Mouse (Mus musculus) limb, embryonic 11.5 days (tissue): ENCODE measurements around the gene Hunk. TPM values are rescaled to one million over a fixed set of nuclear protein-coding genes. Genes with fewer than 3 reads are reported as not detected.

ENCODE experiments used
- ATAC-seq: fragments of 200-750 bp; cut with Nextera tagmentation; 2 replicates; pipeline ENCODE4 v1.8.0; 2017; ENCODE audit warnings: low read depth; ENCODE audit not compliant: insufficient number of reproducible peaks, low FRiP score, low TSS enrichment
- DNase-seq: peaks from one replicate; pipeline ENCODE4 v3.0.0-alpha.2; 2015; ENCODE audit warnings: low spot score
- H3K27ac ChIP-seq: fragments of 300-500 bp; sonication (generic); replicated peaks from 2 replicates; pipeline ENCODE4 v1.5.1; 2014; ENCODE audit warnings: low read depth, mild to moderate bottlenecking, low read length
- H3K27me3 ChIP-seq: fragments of 300-500 bp; sonication (generic); 2 replicates; pipeline ENCODE4 v1.6.1; 2014; ENCODE audit warnings: mild to moderate bottlenecking, low read length, mixed read lengths; ENCODE audit not compliant: control insufficient read depth, insufficient read depth
- H3K36me3 ChIP-seq: fragments of 300-500 bp; sonication (generic); 2 replicates; pipeline ENCODE4 v1.6.1; 2014; ENCODE audit warnings: mild to moderate bottlenecking, low read length, moderate library complexity, mixed read lengths; ENCODE audit not compliant: control insufficient read depth, insufficient read depth
- H3K4me1 ChIP-seq: fragments of 300-500 bp; sonication (generic); 2 replicates; pipeline ENCODE4 v1.6.1; 2014; ENCODE audit warnings: low read length, mixed read lengths; ENCODE audit not compliant: control insufficient read depth, insufficient read depth
- H3K4me2 ChIP-seq: fragments of 300-500 bp; sonication (generic); 2 replicates; pipeline ENCODE4 v1.6.1; 2014; ENCODE audit warnings: low read depth, mild to moderate bottlenecking, moderate library complexity; ENCODE audit not compliant: severe bottlenecking
- H3K4me3 ChIP-seq: fragments of 300-500 bp; sonication (generic); 2 replicates; pipeline ENCODE4 v1.5.1; 2014; ENCODE audit warnings: low read depth, low read length
- H3K9ac ChIP-seq: fragments of 300-500 bp; sonication (generic); 2 replicates; pipeline ENCODE4 v1.6.1; 2014; ENCODE audit warnings: mild to moderate bottlenecking, low read length
- H3K9me3 ChIP-seq: fragments of 300-500 bp; sonication (generic); 2 replicates; pipeline ENCODE4 v1.6.1; 2016; ENCODE audit warnings: low read length; ENCODE audit not compliant: control insufficient read depth
- WGBS: fragments of 180-500 bp; shearing (Covaris S2); extraction: QIAGEN DNeasy Blood & Tissue Kit; methylation state at CpG from one replicate; pipeline ENCODE4 v1.1.7; 2014; 5-methylcytosine and 5-hydroxymethylcytosine counted together
- polyA plus RNA-seq: library from polyadenylated mRNA; unstranded; fragments of >200 nt; fragmentation: Nextera tagmentation; extraction: Ambion mirVana; gene quantifications from 2 replicates; pipeline ENCODE4 v1.2.1, GENCODE M21; 2014

Hunk gene
- polyA plus RNA-seq, 1 experiment from 2014 or later = 19.0 TPM

DNA sequence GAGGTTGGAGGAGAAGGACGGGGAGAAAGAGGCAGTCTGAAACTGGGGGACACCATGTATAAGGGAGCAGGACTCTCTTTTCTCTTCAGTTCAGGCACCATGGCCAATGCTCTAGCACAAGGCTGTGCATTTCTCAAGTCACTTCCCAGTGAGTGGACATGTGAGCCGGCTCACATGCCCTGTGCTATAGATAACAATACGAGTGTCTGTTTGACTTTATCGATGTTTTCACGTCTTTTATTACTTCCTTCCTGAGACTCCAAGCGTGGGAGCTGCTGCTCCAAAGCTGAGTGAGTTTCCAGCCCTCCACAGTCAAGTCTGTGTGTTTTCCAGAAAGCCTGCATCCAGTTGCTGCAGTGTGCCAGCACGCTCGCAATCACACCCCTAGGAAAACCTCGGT, 158.4 kb downstream of the Hunk start:
- Histone ChIP-seq H3K4me2 (no peak overlapping the region), H3K4me3 (no peak overlapping the region), H3K27me3 (no peaks in the 10 kb centered on the region), H3K9ac (no peak overlapping the region), H3K4me1 (peaks cover 14% of the 10 kb centered on the region), H3K27ac (no peak overlapping the region; the same call in 1 of the 2 replicates), H3K9me3 (no peaks in the 10 kb centered on the region), H3K36me3 (no peaks in the 10 kb centered on the region)
- DNase-seq (no peak), ATAC-seq (no peak)
- 34% methylated on average over 9 of the region's 9 CpGs for WGBS

DNA sequence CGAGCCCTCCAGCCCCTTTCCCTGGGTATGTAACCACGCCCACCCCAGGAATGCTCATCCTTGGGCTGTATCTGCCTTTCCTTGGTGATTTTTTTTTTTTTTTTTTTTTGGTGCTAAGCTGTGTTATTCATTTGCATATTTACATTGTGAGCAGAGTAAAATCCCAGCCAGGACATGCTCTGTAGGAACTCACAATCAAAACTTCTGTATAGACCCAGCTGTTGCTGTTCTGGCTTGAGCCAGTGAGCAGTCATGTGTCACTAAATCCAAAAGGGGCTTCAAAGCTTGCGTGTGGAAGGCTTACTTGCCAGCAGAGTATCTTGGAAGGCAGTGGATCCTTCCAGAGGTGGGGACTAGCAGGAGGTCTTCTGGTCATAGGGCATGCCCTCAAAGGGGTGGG, 159.7 kb downstream of the Hunk start:
- DNase-seq = no peak
- no peak overlapping the region for H3K9ac ChIP-seq
- 59% methylated on average over 3 of the region's 3 CpGs for whole genome bisulfite sequencing
- H3K27me3 ChIP-seq = no peaks in the 10 kb centered on the region
- H3K4me3 ChIP-seq = no peak overlapping the region
- H3K36me3 ChIP-seq = no peaks in the 10 kb centered on the region
- H3K27ac ChIP-seq = no peak overlapping the region
- no peak for ATAC-seq
- H3K4me2 ChIP-seq = no peak overlapping the region
- H3K9me3 ChIP-seq = no peaks in the 10 kb centered on the region
- H3K4me1 ChIP-seq = peaks cover 14% of the 10 kb centered on the region

DNA sequence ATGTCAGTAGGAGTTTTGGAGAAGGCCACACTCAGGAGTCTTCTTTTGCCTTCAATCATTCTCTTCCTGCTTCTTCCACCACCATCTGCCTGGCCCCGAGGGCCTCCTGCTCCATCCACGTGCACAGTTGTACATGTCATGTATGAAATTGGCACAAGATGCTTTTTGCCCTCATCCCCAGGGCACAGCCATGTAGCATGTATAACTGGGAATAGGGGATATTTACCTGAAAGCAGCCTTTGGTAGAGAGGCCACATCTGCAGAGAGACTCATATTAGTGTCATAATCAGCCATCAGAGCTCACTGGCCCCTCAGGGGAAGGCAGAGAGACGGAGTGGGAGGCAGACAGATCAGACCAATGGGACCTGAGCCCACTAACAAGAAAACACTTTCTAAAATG, 160.8 kb downstream of the Hunk start:
- DNase-seq (no peak), ATAC-seq (no peak)
- Histone ChIP-seq H3K4me2 (no peak overlapping the region), H3K27ac (no peak overlapping the region), H3K9me3 (no peaks in the 10 kb centered on the region), H3K36me3 (no peaks in the 10 kb centered on the region), H3K27me3 (no peaks in the 10 kb centered on the region), H3K4me1 (peaks cover 14% of the 10 kb centered on the region), H3K9ac (no peak overlapping the region), H3K4me3 (no peak overlapping the region)
- WGBS = 97% methylated on average over 3 of the region's 3 CpGs

DNA sequence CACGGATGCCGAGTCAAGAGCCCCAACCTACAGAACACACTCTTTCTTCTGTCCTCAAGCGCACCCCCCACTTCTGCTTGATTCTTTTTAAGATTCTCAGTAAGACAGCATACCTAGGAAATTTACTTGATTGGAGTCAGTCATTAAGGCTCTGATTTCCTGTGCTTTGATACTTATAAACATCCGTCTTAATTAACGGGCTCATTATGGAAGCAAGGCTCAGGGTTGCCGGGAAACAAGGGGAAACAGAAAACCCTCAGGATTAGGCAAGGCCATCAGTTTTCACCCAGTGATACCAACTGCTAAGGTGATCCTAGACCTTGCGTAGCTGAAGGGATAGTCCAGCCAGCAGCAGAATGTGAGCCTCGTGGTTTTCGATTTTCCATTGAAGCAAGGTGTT, 162.2 kb downstream of the Hunk start:
- no peaks in the 10 kb centered on the region; the same call in 1 of the 2 replicates for H3K9me3 ChIP-seq
- DNase-seq (no peak), ATAC-seq (no peak)
- no peak overlapping the region for H3K4me2 ChIP-seq
- H3K4me1 ChIP-seq = peaks cover 12% of the 10 kb centered on the region
- no peaks in the 10 kb centered on the region for H3K36me3 ChIP-seq
- H3K4me3 ChIP-seq = no peak overlapping the region
- WGBS = 36% methylated on average over 9 of the region's 9 CpGs
- H3K27me3 ChIP-seq = no peaks in the 10 kb centered on the region
- H3K27ac ChIP-seq = no peak overlapping the region
- no peak overlapping the region for H3K9ac ChIP-seq

Other genes starting within 250 kb of the Hunk start
- 53.3 and 55.9 TPM in 2 replicates for gene Tiam1, start 242.2 kb upstream of the Hunk start, polyA plus RNA-seq
- gene Sod1, start 165.3 kb upstream of the Hunk start, polyA plus RNA-seq = 1,355 and 1,400 TPM in 2 replicates
- gene Scaf4, start 101.5 kb upstream of the Hunk start, polyA plus RNA-seq = 35.2 and 42.0 TPM in 2 replicates